Mouse (Mus musculus): Measurements from ENCODE around the gene Lalba.

DNA sequence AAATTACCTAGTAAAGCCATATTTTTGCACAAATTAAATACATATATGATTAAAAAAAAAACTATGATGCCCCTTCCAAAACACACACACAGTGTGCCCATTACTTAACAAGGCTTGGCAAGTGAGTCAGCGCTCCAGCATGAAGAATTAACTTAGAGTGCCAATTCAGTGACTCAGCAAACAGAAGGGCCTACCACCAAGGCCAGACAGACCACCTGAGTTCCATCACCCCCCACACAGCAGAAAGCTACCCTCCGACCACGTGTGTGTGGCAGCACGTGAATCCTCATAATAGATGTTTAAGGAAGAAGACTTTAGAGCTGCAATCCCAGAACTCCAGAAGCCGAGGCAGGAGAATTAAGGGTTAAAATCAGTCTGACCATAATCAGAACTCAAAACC, 49.8 kb upstream of the Lalba start:
- TF ChIP-seq POLR2A (IDR thresholded peaks at IDR 0.05; ENCODE audit: low read depth, low read length) (no peak), CTCF (conservative IDR thresholded peaks at IDR 0.05; ENCODE audit: insufficient read depth, insufficient read length, low read depth, low read length) (no peak)

All from kidney, adult 2 months (tissue).